Mouse (Mus musculus): Measurements from ENCODE around the gene Pga5.

GRCm38 (mm10) chr19:10701013-10701726 lies 23.3 kb upstream of the Pga5 start:
- TF ChIP-seq EP300 (IDR thresholded peaks at IDR 0.05; ENCODE audit: insufficient read depth, low read depth, low read length) = no peak
- TF ChIP-seq CTCF (IDR thresholded peaks at IDR 0.05) = no peak
- no peak for TF ChIP-seq POLR2A (IDR thresholded peaks at IDR 0.05; ENCODE audit: insufficient read depth, low read depth, low read length)

Data from heart, adult 2 months (tissue).